21 mouse cellular contexts compared by ENCODE assay signal in genomic region chr14:20012506-20013275, GRCm38 (mm10). TPM values are rescaled to one million over a fixed set of nuclear protein-coding genes. Genes with fewer than 3 reads are reported as not detected.
A peak's percentile ranks its signal among the peaks of the same experiment; 100 is the strongest.
DNase-seq lines count a peak whose midpoint lies in the region; ATAC-seq lines count a peak whose summit lies in the region.
"Had no signal": no experiment of that assay in that cellular context is flagged by ENCODE, and none has a peak within 500 bp of the region (broad histone marks: within the 10 kb centered on the region; RNA-seq: fewer than 3 reads in every experiment).

No protein-coding gene starts in this region.

- no peaks in the 10 kb centered on the region for H3K36me3 ChIP-seq in heart, embryonic 12.5 days
- H3K36me3 ChIP-seq in midbrain, embryonic 13.5 days, result no peaks in the 10 kb centered on the region
- H3K36me3 ChIP-seq: embryonic facial prominence, embryonic 15.5 days; hindbrain, embryonic 13.5 days; liver, embryonic 12.5 days; lung, embryonic 15.5 days; midbrain, embryonic 12.5 days had no signal

- H3K4me1 ChIP-seq in heart, embryonic 12.5 days (replicated peaks), result peaks cover 19% of the 10 kb centered on the region
- no peaks in the 10 kb centered on the region for H3K4me1 ChIP-seq in midbrain, embryonic 13.5 days (replicated peaks)
- H3K4me1 ChIP-seq: embryonic facial prominence, embryonic 15.5 days; hindbrain, embryonic 13.5 days; liver, embryonic 12.5 days; lung, embryonic 15.5 days; midbrain, embryonic 12.5 days had no signal

- H3K4me2 ChIP-seq in heart, embryonic 12.5 days, result no peak overlapping the region
- no peak overlapping the region for H3K4me2 ChIP-seq in midbrain, embryonic 13.5 days (replicated peaks)
- H3K4me2 ChIP-seq: embryonic facial prominence, embryonic 15.5 days; hindbrain, embryonic 13.5 days; liver, embryonic 12.5 days; lung, embryonic 15.5 days; midbrain, embryonic 12.5 days had no signal

- H3K27ac ChIP-seq in heart, embryonic 12.5 days (ENCODE audit: poor library complexity, severe bottlenecking), result no peak overlapping the region
- H3K27ac ChIP-seq in midbrain, embryonic 13.5 days, result no peak overlapping the region
- H3K27ac ChIP-seq: embryonic facial prominence, embryonic 15.5 days; hindbrain, embryonic 13.5 days; liver, embryonic 12.5 days; lung, embryonic 15.5 days; midbrain, embryonic 12.5 days; stomach, postnatal 0 days had no signal

- intact Hi-C loops in left cerebral cortex, postnatal 25 days (cut with DNase I), result no loop called here

- DNase-seq in heart, adult 11 months, result peak; percentile 66
- DNase-seq in left cerebral cortex, postnatal 25 days (ENCODE audit: low spot score in 2 of 2), result peak; percentile 23 to 51
- no peak for DNase-seq in left cerebral cortex, adult 11 months (ENCODE audit: low spot score)
- peak; percentile 24 for DNase-seq in T-cell, adult 2 months (ENCODE audit: low spot score)
- peak; percentile 78 for DNase-seq in thymus, postnatal 0 days (ENCODE audit: low spot score)
- DNase-seq in adrenal gland, postnatal 36 days, result no peak
- DNase-seq: adrenal gland, postnatal 10 days; cerebellum, postnatal 10 days; embryo, embryonic 11 days; heart, adult 18-20 months; kidney, postnatal 25 days; left cerebral cortex, postnatal 4 days had no signal

- WGBS in heart, embryonic 12.5 days, result 52% methylated on average over 9 of the region's 9 CpGs
- 76% methylated on average over 9 of the region's 9 CpGs for WGBS in midbrain, embryonic 13.5 days

- no peak overlapping the region for H3K9ac ChIP-seq in heart, embryonic 12.5 days
- no peak overlapping the region for H3K9ac ChIP-seq in midbrain, embryonic 13.5 days (replicated peaks)
- H3K9ac ChIP-seq: embryonic facial prominence, embryonic 15.5 days; hindbrain, embryonic 13.5 days; liver, embryonic 12.5 days; lung, embryonic 15.5 days; midbrain, embryonic 12.5 days had no signal

- H3K4me3 ChIP-seq in heart, embryonic 12.5 days, result no peak overlapping the region
- H3K4me3 ChIP-seq in midbrain, embryonic 13.5 days (replicated peaks), result no peak overlapping the region
- H3K4me3 ChIP-seq: embryonic facial prominence, embryonic 15.5 days; hindbrain, embryonic 13.5 days; liver, embryonic 12.5 days; lung, embryonic 15.5 days; midbrain, embryonic 12.5 days; myocyte had no signal

- no peaks in the 10 kb centered on the region for H3K27me3 ChIP-seq in heart, embryonic 12.5 days (replicated peaks)
- no peaks in the 10 kb centered on the region for H3K27me3 ChIP-seq in midbrain, embryonic 13.5 days
- H3K27me3 ChIP-seq: embryonic facial prominence, embryonic 15.5 days; hindbrain, embryonic 13.5 days; liver, embryonic 12.5 days; lung, embryonic 15.5 days; midbrain, embryonic 12.5 days had no signal

- H3K9me3 ChIP-seq in heart, embryonic 12.5 days (replicated peaks), result 0 out of 2 replicates have a peak, but pooled peaks cover 6% of the 10 kb centered on the region
- no peaks in the 10 kb centered on the region for H3K9me3 ChIP-seq in midbrain, embryonic 13.5 days
- H3K9me3 ChIP-seq: embryonic facial prominence, embryonic 15.5 days; hindbrain, embryonic 13.5 days; liver, embryonic 12.5 days; lung, embryonic 15.5 days; midbrain, embryonic 12.5 days had no signal

- ATAC-seq in heart, embryonic 12.5 days (ENCODE audit: insufficient number of reproducible peaks, low FRiP score), result no peak
- ATAC-seq in midbrain, embryonic 13.5 days, result no peak
- ATAC-seq: liver, embryonic 12.5 days had no signal

RNA-seq across cellular contexts. Expression of gene Gng2, which starts 35.3 kb away (rescaled TPM):
- polyA plus RNA-seq in heart, embryonic 12.5 days (2016; fragmentation: Nextera tagmentation; extraction: Ambion mirVana), result 31.2 and 37.7 TPM in 2 replicates
- 100 to 1,000 TPM; 224 to 237 TPM for total RNA-seq in left cerebral cortex, postnatal 25 days (2021)
- polyA plus RNA-seq in thymus, postnatal 0 days (2015; fragmentation: Nextera tagmentation; extraction: Ambion mirVana), result 28.0 and 34.2 TPM in 2 replicates
- polyA plus RNA-seq in midbrain, embryonic 13.5 days (2015; fragmentation: Nextera tagmentation; extraction: Ambion mirVana), result 367 and 370 TPM in 2 replicates
- total RNA-seq in adrenal gland, postnatal 36 days (2021), result 10 to 100 TPM; 28.6 to 33.5 TPM

Comparison
In these comparisons a context has a peak if more than half of its experiments do, and no peak if none do; other contexts are left out.
1. DNase-seq: peak in heart, adult 11 months (single experiment), left cerebral cortex, postnatal 25 days (2 of 2), T-cell, adult 2 months (single experiment) and thymus, postnatal 0 days (single experiment); none in left cerebral cortex, adult 11 months (single experiment) and adrenal gland, postnatal 36 days (0 of 2).